Mouse (Mus musculus): Measurements from ENCODE around the gene Odf2. TPM values are rescaled to one million over a fixed set of nuclear protein-coding genes. Genes with fewer than 3 reads are reported as not detected.
"Not testable (repeated sequence)": the region's sequence is repeated elsewhere in the genome, so short reads cannot be mapped to it uniquely, and the experiment has no call there.

The Odf2 gene
- polyA plus RNA-seq, 1 experiment from 2014 or later, result 75.9 TPM

DNA sequence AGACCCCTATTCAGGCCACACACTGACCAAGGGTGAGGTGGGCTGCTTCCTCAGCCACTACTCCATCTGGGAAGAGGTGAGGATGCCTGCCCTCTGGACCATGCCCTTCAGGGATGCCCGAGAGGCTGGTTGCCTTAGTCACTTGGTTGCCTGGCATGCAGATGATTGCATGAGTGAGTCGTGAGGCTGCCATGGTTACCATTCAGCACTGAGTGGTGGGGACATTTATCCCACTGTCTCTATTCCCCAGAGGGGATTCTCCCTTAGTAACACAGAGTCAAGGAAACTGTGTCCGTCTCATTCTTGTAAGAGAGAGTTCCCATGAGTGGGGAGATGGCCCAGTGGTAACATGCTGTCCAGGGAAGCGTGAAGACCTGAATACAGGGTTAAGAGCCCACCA, 11.0 kb upstream of the Odf2 start:
- H3K4me2 ChIP-seq, result no peak overlapping the region
- 0 out of 2 replicates have a peak, but pooled peaks have one; percentile 11 for ATAC-seq (replicated peaks)
- no peaks in the 10 kb centered on the region for H3K27me3 ChIP-seq (replicated peaks)
- H3K4me3 ChIP-seq, result no peak overlapping the region
- H3K9ac ChIP-seq, result no peak overlapping the region
- no peaks in the 10 kb centered on the region for H3K4me1 ChIP-seq
- 53% methylated on average over 4 of the region's 4 CpGs for WGBS
- H3K27ac ChIP-seq, result no peak overlapping the region
- H3K9me3 ChIP-seq, result no peaks in the 10 kb centered on the region
- no peaks in the 10 kb centered on the region for H3K36me3 ChIP-seq (replicated peaks)

- 74% methylated on average over 8 of the region's 8 CpGs for WGBS
- Histone ChIP-seq H3K9ac (no peak overlapping the region), H3K9me3 (no peaks in the 10 kb centered on the region), H3K27me3 (replicated peaks) (no peaks in the 10 kb centered on the region), H3K36me3 (replicated peaks) (no peaks in the 10 kb centered on the region), H3K27ac (no peak overlapping the region), H3K4me1 (no peaks in the 10 kb centered on the region), H3K4me3 (no peak overlapping the region), H3K4me2 (no peak overlapping the region)
- no peak for ATAC-seq (replicated peaks)
These were observed 9.8 kb upstream of the Odf2 start for GRCm38 (mm10) chr2:29879191-29879590.

DNA sequence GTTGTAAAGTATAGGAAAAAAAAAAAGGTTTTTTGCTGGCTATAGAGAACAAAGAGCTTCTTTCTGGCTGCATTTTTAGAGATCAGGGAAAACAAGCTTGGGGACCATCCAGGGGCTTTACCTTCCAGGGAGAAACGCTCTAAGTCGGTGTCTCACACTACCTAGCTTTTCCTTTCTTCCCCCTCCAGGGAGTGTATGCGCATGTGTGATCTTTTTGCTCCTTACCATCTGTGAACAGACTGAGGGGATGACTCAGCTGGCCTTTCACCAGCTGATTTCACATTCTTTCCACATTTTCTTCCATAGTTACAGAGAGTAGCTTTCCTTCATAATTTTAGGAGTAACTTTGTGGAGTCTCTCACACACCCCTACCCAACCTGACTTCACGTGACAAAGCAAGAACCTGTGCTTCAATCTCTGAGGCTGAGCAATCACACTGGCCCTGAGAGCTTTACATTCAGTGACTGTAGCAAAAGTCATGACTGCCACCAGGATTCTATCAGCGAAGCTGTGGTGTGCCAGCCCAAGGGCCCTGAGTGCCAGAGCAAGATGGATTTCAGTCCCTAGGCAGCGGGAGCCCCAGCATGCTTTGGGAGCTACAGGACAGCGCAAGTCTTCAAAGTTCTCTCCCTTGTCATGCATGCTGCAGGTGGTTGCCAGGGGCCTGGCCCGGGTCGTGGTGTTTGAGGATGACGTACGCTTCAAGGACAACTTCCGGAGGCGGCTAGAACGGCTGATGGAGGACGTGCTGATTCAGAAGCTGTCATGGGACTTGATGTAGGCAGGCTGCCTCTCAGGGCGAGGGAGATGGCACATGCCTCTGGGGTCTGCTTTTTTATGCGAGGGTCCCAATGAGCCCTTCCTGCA, 8.8 kb upstream of the Odf2 start:
- no peaks in the 10 kb centered on the region for H3K9me3 ChIP-seq
- 77% methylated on average over 17 of the region's 17 CpGs for WGBS
- no peaks in the 10 kb centered on the region for H3K27me3 ChIP-seq (replicated peaks)
- no peak overlapping the region for H3K9ac ChIP-seq
- H3K4me2 ChIP-seq, result no peak overlapping the region
- no peak for ATAC-seq (replicated peaks)
- no peak overlapping the region for H3K4me3 ChIP-seq
- no peaks in the 10 kb centered on the region for H3K36me3 ChIP-seq (replicated peaks)
- no peak overlapping the region for H3K27ac ChIP-seq
- H3K4me1 ChIP-seq, result no peaks in the 10 kb centered on the region

- H3K27ac ChIP-seq; H3K36me3 ChIP-seq (replicated peaks); H3K9me3 ChIP-seq; H3K4me2 ChIP-seq; ATAC-seq (replicated peaks); H3K9ac ChIP-seq; H3K4me3 ChIP-seq; H3K27me3 ChIP-seq (replicated peaks): not testable (repeated sequence)
- WGBS, result 86% methylated on average over 9 of the region's 9 CpGs
- H3K4me1 ChIP-seq, result peaks cover 21% of the 10 kb centered on the region
These were observed 2.2 kb upstream of the Odf2 start for GRCm38 (mm10) chr2:29886659-29887292.

- no peaks in the 10 kb centered on the region for H3K27me3 ChIP-seq (replicated peaks)
- peak overlapping the region; percentile 87 for H3K9ac ChIP-seq
- peak overlapping the region; percentile 81 for H3K4me3 ChIP-seq
- H3K9me3 ChIP-seq, result no peaks in the 10 kb centered on the region
- H3K27ac ChIP-seq, result peak overlapping the region; percentile 84
- peak overlapping the region; percentile 97 for H3K4me2 ChIP-seq
- peak; percentile 85 for ATAC-seq (replicated peaks)
- peaks cover 21% of the 10 kb centered on the region for H3K4me1 ChIP-seq
- H3K36me3 ChIP-seq (replicated peaks), result peaks cover 26% of the 10 kb centered on the region; the same call in 1 of the 2 replicates
- under 1% methylated on average over 59 of the region's 61 CpGs for WGBS
These were observed 1.2 kb downstream of the Odf2 start for GRCm38 (mm10) chr2:29889991-29890833.

GRCm38 (mm10) chr2:29891773-29892172, 2.8 kb downstream of the Odf2 start:
- no peak overlapping the region for H3K9ac ChIP-seq
- H3K27me3 ChIP-seq (replicated peaks), result no peaks in the 10 kb centered on the region
- H3K4me1 ChIP-seq, result peaks cover 21% of the 10 kb centered on the region
- no peaks in the 10 kb centered on the region for H3K9me3 ChIP-seq
- WGBS, result 96% methylated on average over 6 of the region's 6 CpGs
- ATAC-seq (replicated peaks), result no peak
- H3K27ac ChIP-seq, result no peak overlapping the region
- H3K4me3 ChIP-seq, result no peak overlapping the region
- no peak overlapping the region; the same call in 1 of the 2 replicates for H3K4me2 ChIP-seq
- peaks cover 39% of the 10 kb centered on the region; the same call in 1 of the 2 replicates for H3K36me3 ChIP-seq (replicated peaks)

GRCm38 (mm10) chr2:29896071-29896470, 7.0 kb downstream of the Odf2 start:
- WGBS, result 100% methylated on average over 1 of the region's 1 CpGs
- Histone ChIP-seq H3K9me3 (no peaks in the 10 kb centered on the region), H3K27ac (no peak overlapping the region), H3K36me3 (replicated peaks) (peaks cover 69% of the 10 kb centered on the region), H3K4me1 (peaks cover 6% of the 10 kb centered on the region), H3K4me2 (no peak overlapping the region), H3K4me3 (no peak overlapping the region), H3K27me3 (replicated peaks) (no peaks in the 10 kb centered on the region), H3K9ac (no peak overlapping the region)
- ATAC-seq (replicated peaks), result no peak

- H3K9me3 ChIP-seq, result no peaks in the 10 kb centered on the region
- no peak overlapping the region for H3K9ac ChIP-seq
- no peaks in the 10 kb centered on the region for H3K27me3 ChIP-seq (replicated peaks)
- no peak overlapping the region for H3K4me2 ChIP-seq
- WGBS, result 89% methylated on average over 2 of the region's 2 CpGs
- no peak for ATAC-seq (replicated peaks)
- peaks cover 82% of the 10 kb centered on the region for H3K36me3 ChIP-seq (replicated peaks)
- H3K4me1 ChIP-seq, result no peaks in the 10 kb centered on the region
- no peak overlapping the region for H3K27ac ChIP-seq
- no peak overlapping the region for H3K4me3 ChIP-seq
These were observed 8.3 kb downstream of the Odf2 start for GRCm38 (mm10) chr2:29897366-29897765.

- Histone ChIP-seq H3K4me3 (no peak overlapping the region), H3K4me1 (no peaks in the 10 kb centered on the region), H3K9me3 (no peaks in the 10 kb centered on the region), H3K27ac (no peak overlapping the region), H3K9ac (no peak overlapping the region), H3K27me3 (replicated peaks) (no peaks in the 10 kb centered on the region), H3K4me2 (no peak overlapping the region), H3K36me3 (replicated peaks) (peaks cover 82% of the 10 kb centered on the region)
- ATAC-seq (replicated peaks), result no peak
- 83% methylated on average over 1 of the region's 1 CpGs for WGBS
These were observed 9.1 kb downstream of the Odf2 start for GRCm38 (mm10) chr2:29898081-29898480.

DNA sequence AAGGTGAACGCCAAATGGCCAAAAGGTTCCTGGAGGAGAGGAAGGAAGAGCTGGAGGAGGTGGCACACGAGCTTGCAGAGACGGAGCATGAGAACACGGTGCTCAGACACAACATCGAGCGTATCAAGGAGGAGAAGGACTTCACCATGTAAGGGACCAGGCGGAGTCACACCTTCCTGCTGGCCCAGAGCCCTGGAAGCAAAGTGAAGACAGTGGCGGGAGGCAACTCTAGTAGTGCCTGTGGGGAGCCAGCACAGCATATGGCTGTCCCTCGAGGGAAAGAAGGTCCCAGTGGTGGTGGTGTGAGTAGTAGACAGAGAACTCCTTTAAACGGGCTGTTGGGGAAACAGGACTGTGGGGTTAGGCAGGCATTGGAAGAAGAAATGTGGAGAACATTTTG, 13.2 kb downstream of the Odf2 start:
- no peaks in the 10 kb centered on the region for H3K4me1 ChIP-seq
- no peak overlapping the region for H3K27ac ChIP-seq
- peaks cover 80% of the 10 kb centered on the region for H3K36me3 ChIP-seq (replicated peaks)
- no peak for ATAC-seq (replicated peaks)
- H3K9me3 ChIP-seq, result no peaks in the 10 kb centered on the region
- no peak overlapping the region for H3K4me3 ChIP-seq
- no peak overlapping the region for H3K9ac ChIP-seq
- WGBS, result 89% methylated on average over 10 of the region's 10 CpGs
- H3K27me3 ChIP-seq (replicated peaks), result no peaks in the 10 kb centered on the region
- no peak overlapping the region for H3K4me2 ChIP-seq

GRCm38 (mm10) chr2:29908171-29908570, 19.1 kb downstream of the Odf2 start:
- H3K4me3 ChIP-seq; H3K27me3 ChIP-seq (replicated peaks); H3K4me2 ChIP-seq; H3K9ac ChIP-seq; H3K27ac ChIP-seq; H3K4me1 ChIP-seq; H3K9me3 ChIP-seq; ATAC-seq (replicated peaks): not testable (repeated sequence)
- peaks cover 52% of the 10 kb centered on the region for H3K36me3 ChIP-seq (replicated peaks)
- WGBS, result 78% methylated on average over 2 of the region's 2 CpGs

GRCm38 (mm10) chr2:29910042-29910441, 21.0 kb downstream of the Odf2 start:
- Histone ChIP-seq H3K9me3 (no peaks in the 10 kb centered on the region), H3K9ac (no peak overlapping the region), H3K27ac (no peak overlapping the region), H3K36me3 (replicated peaks) (peaks cover 49% of the 10 kb centered on the region), H3K4me3 (no peak overlapping the region), H3K4me1 (no peaks in the 10 kb centered on the region), H3K27me3 (replicated peaks) (no peaks in the 10 kb centered on the region), H3K4me2 (no peak overlapping the region)
- 85% methylated on average over 2 of the region's 2 CpGs for WGBS
- ATAC-seq (replicated peaks), result no peak

All from midbrain, embryonic 15.5 days (tissue).